ENCODE assay signal across 26 mouse cellular contexts in the genomic region with DNA sequence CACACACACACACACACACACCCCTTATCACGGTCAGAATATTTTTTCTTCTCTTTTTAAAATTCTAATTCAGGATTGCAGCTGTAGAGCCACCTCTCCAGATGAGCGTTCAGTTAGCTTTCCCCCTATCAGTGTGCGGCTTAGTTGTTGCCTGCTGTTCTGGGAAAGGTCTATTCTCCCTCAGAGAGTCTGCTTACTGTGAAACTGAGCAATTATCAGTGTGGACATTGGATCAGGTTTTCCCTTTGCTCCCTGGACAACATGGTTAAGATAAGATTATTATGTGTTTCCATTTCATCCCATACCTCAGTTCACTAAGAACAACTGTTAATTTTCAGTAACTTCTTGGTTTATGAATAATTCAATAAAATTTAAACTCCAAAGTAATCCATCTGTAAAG.
"Had no signal": no experiment of that assay in that cellular context is flagged by ENCODE, and none has a peak within 500 bp of the region (broad histone marks: within the 10 kb centered on the region; RNA-seq: fewer than 3 reads in every experiment).

No protein-coding gene starts in this region.

- H3K36me3 ChIP-seq: hindbrain, embryonic 10.5 days; hindbrain, embryonic 12.5 days; kidney, embryonic 15.5 days; limb, embryonic 10.5 days; limb, embryonic 12.5 days; liver, embryonic 13.5 days; liver, embryonic 15.5 days had no signal

- H3K9me3 ChIP-seq: hindbrain, embryonic 10.5 days; hindbrain, embryonic 12.5 days; kidney, embryonic 15.5 days; limb, embryonic 10.5 days; limb, embryonic 12.5 days; liver, embryonic 13.5 days; liver, embryonic 15.5 days had no signal

- H3K27me3 ChIP-seq: hindbrain, embryonic 12.5 days; kidney, embryonic 15.5 days; limb, embryonic 12.5 days; liver, embryonic 13.5 days; liver, embryonic 15.5 days had no signal

- ATAC-seq: hindbrain, embryonic 16.5 days; inflammation-experienced regulatory T-cells, adult 6 months had no signal

- DNase-seq: gastrocnemius, adult 2 months; gastrocnemius, postnatal 10 days; gastrocnemius, postnatal 25 days; heart, adult 18-20 months; heart, postnatal 10 days; heart, postnatal 4 days; kidney, adult 11 months; kidney, adult 2 months; kidney, adult 9 months; kidney, postnatal 14 days; kidney, postnatal 36 days; layer of hippocampus, adult 9-11 months; liver; liver, embryonic 13.5 days had no signal

- H3K4me1 ChIP-seq: hindbrain, embryonic 10.5 days; hindbrain, embryonic 12.5 days; kidney, embryonic 15.5 days; liver, embryonic 15.5 days had no signal

- H3K9ac ChIP-seq: hindbrain, embryonic 12.5 days; hindbrain, embryonic 14.5 days; kidney, embryonic 15.5 days; limb, embryonic 12.5 days; liver, embryonic 13.5 days; liver, embryonic 15.5 days had no signal

- H3K4me3 ChIP-seq: gastrocnemius, adult 2 months; hindbrain, embryonic 10.5 days; hindbrain, embryonic 12.5 days; kidney, embryonic 15.5 days; left cerebral cortex, adult 2 months; limb, embryonic 10.5 days; limb, embryonic 12.5 days; liver, embryonic 13.5 days; liver, embryonic 15.5 days had no signal

- H3K4me2 ChIP-seq: heart, embryonic 11.5 days; hindbrain, embryonic 12.5 days; hindbrain, embryonic 14.5 days; kidney, embryonic 15.5 days; limb, embryonic 12.5 days; liver, embryonic 13.5 days; liver, embryonic 15.5 days had no signal

- H3K27ac ChIP-seq: gastrocnemius, adult 2 months; hindbrain, embryonic 10.5 days; hindbrain, embryonic 12.5 days; hindbrain, embryonic 14.5 days; kidney, embryonic 15.5 days; kidney, postnatal 0 days; left cerebral cortex, adult 2 months; limb, embryonic 10.5 days; limb, embryonic 12.5 days; liver, embryonic 13.5 days; liver, embryonic 15.5 days had no signal
